Mouse (Mus musculus): Measurements from ENCODE around the gene Wipf1. TPM values are rescaled to one million over a fixed set of nuclear protein-coding genes. Genes with fewer than 3 reads are reported as not detected.

Wipf1 gene
- total RNA-seq, 2 experiments from 2014 or later, result 7.0 to 11.7 TPM

DNA sequence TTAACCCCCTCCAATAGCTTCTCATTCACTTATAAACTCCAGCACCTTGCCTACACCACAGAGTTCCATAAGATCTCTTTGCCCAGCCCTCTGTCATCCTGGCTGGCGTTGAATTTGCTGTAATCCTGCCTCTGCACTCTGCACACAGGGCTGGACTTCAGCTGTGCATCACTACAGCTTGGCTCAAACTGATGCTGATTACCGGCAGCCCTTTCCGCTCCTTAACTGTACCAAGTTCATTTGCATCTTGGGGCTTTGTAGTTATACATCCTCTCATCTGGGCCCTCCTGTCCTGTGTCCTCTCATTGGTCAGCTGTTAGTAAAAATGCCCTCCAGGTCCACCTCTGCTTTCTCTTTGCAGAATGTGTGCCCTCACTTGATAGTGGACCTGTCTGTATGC, 73.4 kb downstream of the Wipf1 start:
- intact Hi-C loops (cut with DNase I), result no loop called here
- no peak for DNase-seq
- Histone ChIP-seq H3K4me3 (no peak overlapping the region), H3K27ac (peak overlapping the region; percentile 46)
- TF ChIP-seq CTCF (IDR thresholded peaks at IDR 0.05), result no peak

DNA sequence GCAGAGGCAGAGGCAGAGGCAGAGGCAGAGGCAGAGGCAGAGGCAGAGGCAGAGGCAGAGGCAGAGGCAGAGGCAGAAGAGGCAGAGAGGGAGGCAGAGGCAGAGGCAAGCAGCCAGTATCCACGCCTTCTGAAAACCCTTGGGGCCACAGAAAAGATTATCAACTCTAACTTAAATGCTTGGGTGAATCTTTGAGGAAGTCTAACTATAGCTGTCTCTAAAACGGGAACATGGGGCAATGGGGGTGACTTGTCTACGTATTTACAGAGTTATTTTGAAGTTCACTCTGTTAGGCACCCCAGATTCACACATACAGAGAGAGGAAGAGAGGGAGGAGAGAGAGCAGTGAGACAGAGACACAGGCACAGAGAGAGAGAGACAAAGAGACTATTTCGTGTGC, 74.0 kb downstream of the Wipf1 start:
- H3K27ac ChIP-seq, result peak overlapping the region; percentile 46
- TF ChIP-seq CTCF (IDR thresholded peaks at IDR 0.05), result no peak

DNA sequence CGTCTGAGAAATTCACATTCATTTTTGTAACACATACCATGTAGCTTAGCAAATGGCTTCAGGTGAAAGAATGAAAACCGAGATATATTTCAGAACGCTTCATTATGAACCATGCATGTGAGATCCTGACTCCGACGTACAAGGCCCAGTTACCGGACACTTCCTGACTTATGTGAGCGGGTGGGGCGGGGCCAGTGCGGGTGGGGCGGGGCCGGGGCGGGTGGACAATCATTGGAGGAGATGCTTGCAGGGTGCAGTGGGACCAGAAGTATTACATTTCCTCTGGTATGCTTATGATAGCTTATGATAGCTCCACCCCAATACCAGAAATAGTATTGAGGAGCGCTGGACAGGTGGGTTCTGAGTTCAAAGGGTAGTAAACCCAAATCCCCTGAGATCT, 74.9 kb downstream of the Wipf1 start:
- TF ChIP-seq CTCF (IDR thresholded peaks at IDR 0.05), result no peak
- DNase-seq, result no peak
- intact Hi-C loops (cut with DNase I), result no loop called here
- Histone ChIP-seq H3K4me3 (no peak overlapping the region), H3K27ac (no peak overlapping the region; the same call in 1 of the 2 replicates)

More for the DNA sequence above, 74.0 kb downstream of the Wipf1 start:
- DNase-seq, result no peak
- intact Hi-C loops (cut with DNase I), result no loop called here
- no peak overlapping the region for H3K4me3 ChIP-seq

DNA sequence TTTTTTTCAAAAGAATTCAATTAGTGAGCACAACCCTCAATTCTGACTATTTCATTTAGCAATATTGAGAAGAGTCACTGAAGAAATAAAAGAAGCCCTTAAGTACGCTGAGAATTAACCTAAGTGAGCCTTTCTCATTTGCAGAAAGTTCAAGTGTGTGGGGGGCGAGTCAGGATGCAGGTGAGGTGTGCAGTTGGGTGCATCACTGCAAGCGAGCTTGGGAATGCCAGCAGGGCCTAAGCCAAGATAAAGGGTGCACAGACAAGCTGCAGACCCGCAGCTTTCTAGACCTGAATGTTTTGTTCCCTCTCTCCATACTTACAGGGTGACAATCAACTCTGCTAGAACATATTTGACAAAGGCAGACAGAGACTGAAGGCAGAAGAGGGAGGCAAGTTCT, 75.3 kb downstream of the Wipf1 start:
- no peak for DNase-seq
- H3K27ac ChIP-seq, result no peak overlapping the region; the same call in 1 of the 2 replicates
- H3K4me3 ChIP-seq, result no peak overlapping the region
- TF ChIP-seq CTCF (IDR thresholded peaks at IDR 0.05), result no peak
- intact Hi-C loops (cut with DNase I), result no loop called here

DNA sequence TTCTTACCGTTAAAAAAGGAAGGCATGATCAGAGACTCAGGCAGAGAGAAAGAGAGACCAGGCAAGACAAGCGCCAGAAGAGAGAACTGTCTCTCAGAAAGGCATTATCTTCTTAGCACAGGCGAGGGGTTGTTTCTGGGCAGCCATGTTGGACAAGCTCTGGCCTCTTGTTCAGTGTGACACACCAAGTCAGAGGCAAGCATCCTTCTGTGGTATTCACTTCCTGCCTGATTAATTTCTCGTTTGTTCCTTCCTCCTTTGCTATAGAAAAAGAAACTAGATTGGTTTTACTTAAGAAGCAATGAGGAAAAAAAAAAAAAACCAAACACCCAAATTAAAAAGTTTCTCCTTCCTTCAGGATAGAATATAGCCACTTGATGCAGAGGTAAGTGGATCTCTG, 75.8 kb downstream of the Wipf1 start:
- intact Hi-C loops (cut with DNase I), result no loop called here
- no peak for TF ChIP-seq CTCF (IDR thresholded peaks at IDR 0.05)
- Histone ChIP-seq H3K4me3 (no peak overlapping the region), H3K27ac (peak overlapping the region; percentile 54; the same call in 1 of the 2 replicates)
- DNase-seq, result no peak

DNA sequence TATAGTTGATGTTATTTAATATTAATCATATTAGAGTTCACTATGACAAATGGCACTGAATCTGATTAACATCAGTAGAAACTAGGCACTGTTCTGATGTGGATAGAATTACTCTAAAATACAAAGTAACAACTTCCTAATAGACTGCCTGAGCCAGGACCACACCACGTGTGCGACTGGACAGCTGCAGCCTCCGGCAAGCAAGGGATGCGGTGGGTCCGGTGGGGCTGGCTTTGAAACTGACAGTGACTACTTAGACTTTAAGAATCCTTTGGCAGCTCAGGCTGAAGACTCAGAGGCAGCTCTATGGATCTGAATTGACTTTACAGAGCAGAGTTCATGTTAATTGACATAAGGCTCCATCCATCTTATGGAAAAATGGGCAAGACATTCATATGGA, 76.4 kb downstream of the Wipf1 start:
- no peak for TF ChIP-seq CTCF (IDR thresholded peaks at IDR 0.05)
- Histone ChIP-seq H3K4me3 (no peak overlapping the region), H3K27ac (peak overlapping the region; percentile 54; the same call in 1 of the 2 replicates)
- intact Hi-C loops (cut with DNase I), result no loop called here
- peak; percentile 49 for DNase-seq

DNA sequence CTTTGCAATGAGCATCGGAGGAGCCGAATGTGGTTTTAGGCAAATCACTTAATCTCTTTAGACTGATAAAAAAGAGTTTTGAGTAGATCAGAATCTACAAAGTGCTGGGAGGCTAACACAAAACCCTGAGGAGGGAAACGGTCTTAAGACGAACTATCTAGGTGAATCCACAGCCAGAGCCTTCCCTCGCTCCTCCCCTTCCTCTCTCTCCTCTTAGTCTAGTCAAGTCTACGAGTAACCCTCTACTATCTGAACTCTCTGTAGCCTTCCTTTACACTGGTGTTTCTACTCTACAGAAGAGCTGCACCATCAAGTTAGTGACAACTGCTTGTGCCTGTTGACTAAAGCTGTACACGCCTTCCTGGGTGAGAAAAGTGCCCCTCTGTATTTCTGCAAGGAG, 77.0 kb downstream of the Wipf1 start:
- DNase-seq, result no peak
- no peak for TF ChIP-seq CTCF (IDR thresholded peaks at IDR 0.05)
- Histone ChIP-seq H3K27ac (peak overlapping the region; percentile 54), H3K4me3 (no peak overlapping the region)
- intact Hi-C loops (cut with DNase I), result no loop called here

DNA sequence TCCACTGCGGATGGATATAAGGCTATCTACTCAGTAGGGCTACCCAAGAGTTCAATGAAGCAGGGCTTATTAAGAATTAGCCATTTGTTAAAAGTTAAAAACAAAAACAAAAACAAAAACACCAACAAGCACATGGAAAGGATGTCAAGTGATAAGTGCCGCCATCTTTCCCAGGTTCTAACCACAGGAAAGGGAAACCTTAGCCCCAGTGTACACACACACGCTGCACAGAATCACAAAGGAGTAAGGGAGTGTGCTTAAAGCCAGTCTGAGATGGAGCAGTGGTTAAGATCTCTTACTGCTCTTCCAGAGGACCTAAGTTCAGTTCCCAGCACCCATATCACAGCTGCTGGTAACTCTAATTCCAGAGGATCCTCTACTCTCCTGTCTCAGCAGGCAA, 78.0 kb downstream of the Wipf1 start:
- intact Hi-C loops (cut with DNase I), result no loop called here
- DNase-seq, result no peak
- H3K27ac ChIP-seq, result no peak overlapping the region
- H3K4me3 ChIP-seq, result no peak overlapping the region
- no peak for TF ChIP-seq CTCF (IDR thresholded peaks at IDR 0.05)

DNA sequence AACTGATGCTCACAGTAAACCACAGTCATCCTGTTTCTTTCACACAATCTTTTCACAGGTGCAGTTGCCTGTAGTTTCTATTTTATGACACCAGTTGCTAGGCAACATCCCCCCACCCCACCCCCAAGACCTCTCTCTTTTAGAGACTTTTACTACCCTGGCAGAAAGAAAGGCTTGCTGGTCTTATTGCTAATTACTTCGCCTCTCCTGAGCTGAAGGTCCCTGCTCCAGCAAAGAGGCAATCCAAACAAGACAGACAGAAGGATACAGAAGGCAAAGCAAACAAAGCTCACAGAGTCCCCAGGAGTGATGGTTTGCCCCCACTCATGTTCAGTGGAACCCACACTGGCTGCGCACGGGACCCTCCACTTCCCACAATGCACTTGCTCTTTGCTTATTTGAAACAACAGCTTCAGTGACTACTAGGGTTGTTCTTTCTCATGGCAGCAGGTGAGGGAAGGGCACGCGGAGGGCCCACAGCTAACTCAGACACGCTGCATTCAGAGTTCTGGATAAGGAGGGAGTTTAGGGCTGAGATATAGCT, 79.3 kb downstream of the Wipf1 start:
- Histone ChIP-seq H3K27ac (peak overlapping the region; percentile 31; the same call in 1 of the 2 replicates), H3K4me3 (no peak overlapping the region)
- intact Hi-C loops (cut with DNase I), result no loop called here
- DNase-seq, result no peak
- TF ChIP-seq CTCF (IDR thresholded peaks at IDR 0.05), result no peak

DNA sequence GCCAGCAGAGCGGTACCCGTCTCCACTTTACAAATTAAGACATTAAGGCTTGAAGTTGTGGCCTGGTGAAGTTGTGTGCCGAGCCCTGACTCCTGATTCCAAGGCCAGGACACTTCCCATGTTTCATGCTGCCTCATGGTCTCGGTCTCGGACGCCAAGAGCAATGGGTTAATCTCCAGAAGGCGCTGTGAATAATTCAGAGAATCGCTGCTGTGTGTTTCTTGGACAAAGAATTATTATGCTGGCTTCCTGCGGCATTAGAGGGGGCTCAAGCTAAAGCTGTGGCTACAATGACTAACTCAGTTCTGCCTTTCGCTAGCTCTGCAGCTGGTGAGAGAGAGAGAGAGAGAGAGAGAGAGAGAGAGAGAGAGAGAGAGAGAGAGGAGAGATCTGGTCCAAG, 85.5 kb downstream of the Wipf1 start:
- DNase-seq, result no peak
- intact Hi-C loops (cut with DNase I), result no loop called here
- TF ChIP-seq CTCF (IDR thresholded peaks at IDR 0.05), result no peak
- Histone ChIP-seq H3K4me3 (no peak overlapping the region), H3K27ac (no peak overlapping the region)

DNA sequence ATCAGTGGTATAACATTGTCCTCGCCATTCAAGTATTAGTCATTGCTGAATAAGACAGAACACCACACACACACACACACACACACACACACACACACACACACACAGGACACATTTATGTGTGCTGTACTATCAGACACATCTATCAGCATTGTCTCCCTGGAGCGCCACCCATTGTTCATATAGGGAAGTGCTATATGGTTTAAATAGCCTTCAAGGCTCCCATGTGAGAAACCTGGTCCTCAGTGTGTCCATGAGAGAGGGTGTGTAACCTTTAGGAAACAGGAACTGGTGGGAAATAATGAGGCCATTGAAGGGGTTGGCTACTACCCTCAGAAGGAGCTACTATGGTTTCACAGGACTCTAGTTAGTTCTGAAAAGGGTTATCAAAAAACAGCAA, 87.5 kb downstream of the Wipf1 start:
- H3K4me3 ChIP-seq, result no peak overlapping the region
- no peak overlapping the region for H3K27ac ChIP-seq
- no peak for TF ChIP-seq CTCF (IDR thresholded peaks at IDR 0.05)
- intact Hi-C loops (cut with DNase I), result no loop called here
- DNase-seq, result no peak

DNA sequence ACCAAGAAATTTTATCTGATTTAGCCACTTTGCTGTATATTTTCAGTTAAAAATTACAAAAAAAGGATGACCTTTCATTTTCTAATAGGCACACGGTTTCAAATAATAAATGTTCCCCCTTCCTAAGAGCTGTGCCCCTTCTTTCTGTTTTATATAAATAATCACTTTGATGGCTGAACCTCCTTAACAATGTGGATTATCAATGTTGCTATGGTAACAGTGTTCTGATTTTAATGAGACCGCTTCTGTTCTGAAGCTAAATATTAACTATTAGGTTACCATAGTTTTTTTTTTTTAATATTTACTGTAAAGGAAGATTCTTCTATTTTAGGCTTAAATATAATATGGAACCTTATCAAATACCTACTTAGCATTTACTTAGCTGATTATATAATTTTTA, 89.2 kb downstream of the Wipf1 start:
- TF ChIP-seq CTCF (IDR thresholded peaks at IDR 0.05), result no peak
- DNase-seq, result no peak
- intact Hi-C loops (cut with DNase I), result no loop called here
- Histone ChIP-seq H3K4me3 (no peak overlapping the region), H3K27ac (no peak overlapping the region)

DNA sequence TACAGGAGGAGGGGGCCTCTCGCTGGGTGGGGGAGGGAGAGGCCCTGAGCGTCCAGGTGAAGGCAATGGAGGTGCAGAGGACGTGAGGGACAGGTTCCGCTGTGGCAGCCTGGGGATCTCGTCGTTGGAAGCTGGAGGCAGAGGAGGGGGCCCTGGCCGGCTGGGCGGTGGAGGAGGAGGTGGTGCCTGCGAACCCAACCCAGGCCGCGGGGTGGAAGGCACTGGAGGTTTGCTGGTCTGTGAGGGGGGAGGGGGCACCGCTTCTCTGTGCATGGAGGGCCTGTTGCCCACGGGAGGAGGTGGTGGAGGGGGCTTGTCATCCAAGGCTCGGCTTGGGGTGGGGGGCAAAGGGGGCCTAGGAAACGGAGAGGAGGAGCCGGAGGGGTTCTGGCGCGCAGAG, 92.6 kb downstream of the Wipf1 start:
- no peak for DNase-seq
- no peak for TF ChIP-seq CTCF (IDR thresholded peaks at IDR 0.05)
- Histone ChIP-seq H3K4me3 (no peak overlapping the region), H3K27ac (no peak overlapping the region)
- intact Hi-C loops (cut with DNase I), result no loop called here

DNA sequence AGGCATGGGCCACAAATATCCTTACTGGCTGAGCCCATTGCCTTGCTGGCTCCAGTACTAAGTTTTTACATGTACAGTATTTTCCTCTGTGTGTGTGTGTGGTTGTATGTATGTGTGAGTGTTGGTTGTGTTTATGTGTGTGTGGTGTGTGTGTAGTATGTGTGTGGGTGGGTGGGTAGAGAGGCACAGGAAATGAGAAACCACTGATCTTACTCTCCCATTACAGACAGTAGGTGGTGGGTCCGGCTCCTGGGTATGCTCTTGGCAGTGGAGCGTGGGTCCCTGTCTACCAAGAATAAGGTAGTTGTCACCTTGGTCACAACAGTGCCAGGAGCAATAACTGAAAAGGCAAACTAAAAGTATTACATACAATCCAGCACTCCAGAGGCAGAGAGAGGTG, 93.7 kb downstream of the Wipf1 start:
- DNase-seq, result no peak
- intact Hi-C loops (cut with DNase I), result no loop called here
- Histone ChIP-seq H3K27ac (no peak overlapping the region), H3K4me3 (no peak overlapping the region)
- no peak for TF ChIP-seq CTCF (IDR thresholded peaks at IDR 0.05)
